Mouse (Mus musculus) CH12.LX (cell line): ENCODE measurements at regions not wholly inside any gene's neighbourhood (a gene's known extent, or its start where the extent isn't known, plus 50 kb on each side); places are given as distances from the start of the nearest gene placed in this dataset.

Experiments used
- CTCF ChIP-seq, 2 experiments: IDR thresholded peaks in 1 of 2; conservative IDR thresholded peaks in 1 of 2; 2 replicates each; pipeline ENCODE4 v1.5.1; 2011 to 2012; ENCODE audit warnings: low read depth in 2 of 2, low read length in 2 of 2, improper control_type of control experiment in 1 of 2, inconsistent platforms in 1 of 2, mild to moderate bottlenecking in 1 of 2, moderate library complexity in 1 of 2
- POLR2A ChIP-seq: IDR thresholded peaks from 2 replicates; pipeline ENCODE4 v1.6.1; 2011; ENCODE audit warnings: low read depth, mild to moderate bottlenecking, improper control_type of control experiment, low read length
- UBTF ChIP-seq: IDR thresholded peaks from 2 replicates; pipeline ENCODE4 v1.6.1; 2012; ENCODE audit warnings: low read depth, mild to moderate bottlenecking, inconsistent platforms, low read length, improper control_type of control experiment, moderate library complexity

DNA sequence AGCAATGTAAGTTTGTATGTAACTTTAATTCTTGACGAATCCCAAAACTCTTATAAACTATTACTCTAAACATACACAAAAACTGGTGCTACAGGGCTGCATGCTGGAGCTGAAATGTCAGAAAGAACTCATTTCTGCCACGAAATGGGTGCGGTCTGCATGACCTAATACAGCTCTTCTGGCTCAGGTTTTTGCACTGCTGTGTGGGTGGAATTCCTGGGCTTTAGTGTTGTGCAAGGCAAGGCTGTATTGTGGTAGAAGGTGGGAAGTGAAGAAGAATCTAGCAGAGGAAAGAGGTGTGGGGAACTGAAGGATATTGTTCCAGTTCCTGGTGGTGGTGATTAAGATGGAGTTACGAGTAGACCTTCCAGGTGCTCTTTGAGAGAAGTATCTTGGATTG is 476.6 kb upstream of the Zeb2 start:
- TF ChIP-seq CTCF (conservative IDR thresholded peaks at IDR 0.05 in 1 of 2, IDR thresholded peaks at IDR 0.05 in 1 of 2; ENCODE audit: low read depth in 2 of 2, low read length in 2 of 2) (no peak), UBTF (no peak), POLR2A (no peak)
